Mouse (Mus musculus): ENCODE measurements around the gene Gtpbp6.
"Not testable (repeated sequence)": the region's sequence is repeated elsewhere in the genome, so short reads cannot be mapped to it uniquely, and the experiment has no call there.

Gtpbp6 gene

GRCm38 (mm10) chr5:110107581-110108304, at the start of gene Gtpbp6:
Gtpbp6 (minus strand) TSS chr5:110108197.
- DNase-seq (ENCODE audit: extremely low spot score), result peak; percentile 94

- DNase-seq (ENCODE audit: extremely low spot score), result no peak
Measured at GRCm38 (mm10) chr5:110143007-110143406, 35.0 kb upstream of the Gtpbp6 start.

GRCm38 (mm10) chr5:110142309-110142708, 34.3 kb upstream of the Gtpbp6 start:
- DNase-seq (ENCODE audit: extremely low spot score), result no peak

- DNase-seq (ENCODE audit: extremely low spot score), result no peak
Measured at GRCm38 (mm10) chr5:110140424-110140823, 32.4 kb upstream of the Gtpbp6 start.

- no peak for DNase-seq (ENCODE audit: extremely low spot score)
Measured at GRCm38 (mm10) chr5:110139325-110139724, 31.3 kb upstream of the Gtpbp6 start.

GRCm38 (mm10) chr5:110137816-110138215, 29.8 kb upstream of the Gtpbp6 start:
- no peak for DNase-seq (ENCODE audit: extremely low spot score)

GRCm38 (mm10) chr5:110136087-110136464, 28.1 kb upstream of the Gtpbp6 start:
- DNase-seq (ENCODE audit: extremely low spot score), result no peak

- DNase-seq (ENCODE audit: extremely low spot score), result peak; percentile 98
Measured at GRCm38 (mm10) chr5:110135293-110136086, 27.5 kb upstream of the Gtpbp6 start, which contains the start of gene Chfr. Chfr (plus strand) TSS chr5:110135842.

- not testable (repeated sequence) for DNase-seq (ENCODE audit: extremely low spot score)
Measured at GRCm38 (mm10) chr5:110122380-110122779, 14.4 kb upstream of the Gtpbp6 start.

- DNase-seq (ENCODE audit: extremely low spot score), result peak; percentile 89
Measured at GRCm38 (mm10) chr5:110109991-110110441, 2.0 kb upstream of the Gtpbp6 start, which contains the start of gene Zfp605. Zfp605 (plus strand) TSS chr5:110110092.

GRCm38 (mm10) chr5:110108305-110108628, 270 bp upstream of the Gtpbp6 start:
- no peak for DNase-seq (ENCODE audit: extremely low spot score)

GRCm38 (mm10) chr5:110106901-110107564, 964 bp downstream of the Gtpbp6 start:
- DNase-seq (ENCODE audit: extremely low spot score), result no peak

- DNase-seq (ENCODE audit: extremely low spot score), result no peak
Measured at GRCm38 (mm10) chr5:110106140-110106871, 1.7 kb downstream of the Gtpbp6 start.

- no peak for DNase-seq (ENCODE audit: extremely low spot score)
Measured at GRCm38 (mm10) chr5:110104616-110105380, 3.2 kb downstream of the Gtpbp6 start.

- no peak for DNase-seq (ENCODE audit: extremely low spot score)
Measured at GRCm38 (mm10) chr5:110103901-110104615, 3.9 kb downstream of the Gtpbp6 start.

- DNase-seq (ENCODE audit: extremely low spot score), result no peak
Measured at GRCm38 (mm10) chr5:110102853-110103625, 5.0 kb downstream of the Gtpbp6 start.

- DNase-seq (ENCODE audit: extremely low spot score), result no peak
Measured at GRCm38 (mm10) chr5:110102429-110102828, 5.6 kb downstream of the Gtpbp6 start.

GRCm38 (mm10) chr5:110101716-110102347, 6.2 kb downstream of the Gtpbp6 start:
- peak; percentile 48 for DNase-seq (ENCODE audit: extremely low spot score)

All from embryo, embryonic 9.5 days (tissue).